Mouse (Mus musculus): Measurements from ENCODE around the gene Slc48a1. TPM values are rescaled to one million over a fixed set of nuclear protein-coding genes. Genes with fewer than 3 reads are reported as not detected.

Slc48a1 gene
- polyA plus RNA-seq, 1 experiment from 2014 or later: 24.3 TPM

GRCm38 (mm10) chr15:97801811-97802210, 23.5 kb downstream of the Slc48a1 start:
- H3K27me3 ChIP-seq (replicated peaks; ENCODE audit: control insufficient read depth, insufficient read depth, low read length): no peaks in the 10 kb centered on the region
- ATAC-seq: no peak

DNA sequence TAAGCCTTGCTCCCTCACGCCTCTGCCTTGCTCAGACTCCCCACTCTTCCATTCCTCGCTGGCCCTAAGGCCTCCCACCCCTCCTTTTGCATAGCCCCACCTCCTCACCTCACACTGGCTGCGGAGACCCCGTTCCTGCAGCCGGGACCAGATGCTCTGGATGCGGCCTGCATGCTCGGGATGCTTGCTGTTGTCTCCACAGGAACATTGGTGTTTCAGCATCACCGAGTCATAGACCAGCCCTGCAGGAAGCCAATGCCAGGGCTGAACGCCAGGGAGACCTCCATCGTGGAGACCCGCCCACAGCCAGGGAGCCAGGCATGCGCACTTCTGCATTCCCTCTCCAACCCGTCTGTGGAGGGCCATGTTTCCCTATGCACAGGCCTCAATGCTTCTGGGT, 24.3 kb downstream of the Slc48a1 start:
- H3K27ac ChIP-seq (ENCODE audit: low read depth, low read length): no peak overlapping the region
- no peak overlapping the region for H3K4me2 ChIP-seq (replicated peaks; ENCODE audit: low read depth)
- no peaks in the 10 kb centered on the region for H3K27me3 ChIP-seq (replicated peaks; ENCODE audit: control insufficient read depth, insufficient read depth, low read length)
- TF ChIP-seq CTCF (IDR thresholded peaks at IDR 0.05; ENCODE audit: low read depth): no peak
- no peak overlapping the region for H3K9ac ChIP-seq (ENCODE audit: low read depth, low read length)
- H3K4me3 ChIP-seq (ENCODE audit: low read depth, low read length): no peak overlapping the region
- H3K36me3 ChIP-seq (ENCODE audit: control insufficient read depth, insufficient read depth): peaks cover 47% of the 10 kb centered on the region; the same call in 1 of the 2 replicates
- ATAC-seq: no peak
- H3K9me3 ChIP-seq (ENCODE audit: control insufficient read depth): no peaks in the 10 kb centered on the region
- 48% methylated on average over 13 of the region's 13 CpGs for WGBS
- no peaks in the 10 kb centered on the region for H3K4me1 ChIP-seq (replicated peaks; ENCODE audit: control insufficient read depth, insufficient read depth, low read length)

More at GRCm38 (mm10) chr15:97801811-97802210, 23.5 kb downstream of the Slc48a1 start:
- Histone ChIP-seq H3K4me3 (ENCODE audit: low read depth, low read length) (no peak overlapping the region), H3K36me3 (ENCODE audit: control insufficient read depth, insufficient read depth) (peaks cover 40% of the 10 kb centered on the region; the same call in 1 of the 2 replicates), H3K4me1 (replicated peaks; ENCODE audit: control insufficient read depth, insufficient read depth, low read length) (no peaks in the 10 kb centered on the region), H3K4me2 (replicated peaks; ENCODE audit: low read depth) (no peak overlapping the region), H3K27ac (ENCODE audit: low read depth, low read length) (no peak overlapping the region), H3K9me3 (ENCODE audit: control insufficient read depth) (no peaks in the 10 kb centered on the region), H3K9ac (ENCODE audit: low read depth, low read length) (no peak overlapping the region)
- 80% methylated on average over 7 of the region's 7 CpGs for WGBS
- TF ChIP-seq CTCF (IDR thresholded peaks at IDR 0.05; ENCODE audit: low read depth): no peak

GRCm38 (mm10) chr15:97807867-97808266, 29.5 kb downstream of the Slc48a1 start:
- ATAC-seq: no peak
- Histone ChIP-seq H3K27ac (ENCODE audit: low read depth, low read length) (no peak overlapping the region), H3K27me3 (replicated peaks; ENCODE audit: control insufficient read depth, insufficient read depth, low read length) (no peaks in the 10 kb centered on the region), H3K9me3 (ENCODE audit: control insufficient read depth) (no peaks in the 10 kb centered on the region), H3K4me3 (ENCODE audit: low read depth, low read length) (no peak overlapping the region), H3K36me3 (ENCODE audit: control insufficient read depth, insufficient read depth) (peaks cover 34% of the 10 kb centered on the region; the same call in 1 of the 2 replicates), H3K9ac (ENCODE audit: low read depth, low read length) (no peak overlapping the region), H3K4me2 (replicated peaks; ENCODE audit: low read depth) (no peak overlapping the region), H3K4me1 (replicated peaks; ENCODE audit: control insufficient read depth, insufficient read depth, low read length) (no peaks in the 10 kb centered on the region; the same call in 1 of the 2 replicates)
- no peak for TF ChIP-seq CTCF (IDR thresholded peaks at IDR 0.05; ENCODE audit: low read depth)
- 84% methylated on average over 12 of the region's 12 CpGs for WGBS

DNA sequence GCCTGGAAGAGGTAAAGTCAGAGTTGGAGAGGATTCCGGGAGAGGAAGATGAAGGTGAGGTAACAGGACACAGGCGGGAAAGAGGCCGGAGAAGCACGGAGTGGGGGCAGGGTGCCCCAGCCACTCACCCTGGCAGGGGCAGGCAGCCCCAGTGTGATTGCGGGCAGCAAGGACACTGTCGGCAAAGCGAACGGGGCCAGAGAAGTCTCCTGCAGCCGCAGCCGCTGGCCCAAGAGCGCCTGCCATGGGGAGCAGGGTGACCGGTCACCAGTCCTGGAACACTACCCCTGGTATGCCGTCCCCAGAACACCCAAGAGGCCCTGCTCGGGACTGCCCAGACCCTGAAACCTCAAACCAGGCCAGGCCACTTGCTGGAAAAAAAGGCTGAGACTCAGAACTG, 30.2 kb downstream of the Slc48a1 start:
- Histone ChIP-seq H3K27ac (ENCODE audit: low read depth, low read length) (no peak overlapping the region), H3K4me1 (replicated peaks; ENCODE audit: control insufficient read depth, insufficient read depth, low read length) (no peaks in the 10 kb centered on the region; the same call in 1 of the 2 replicates), H3K9ac (ENCODE audit: low read depth, low read length) (no peak overlapping the region), H3K9me3 (ENCODE audit: control insufficient read depth) (no peaks in the 10 kb centered on the region), H3K4me2 (replicated peaks; ENCODE audit: low read depth) (no peak overlapping the region), H3K27me3 (replicated peaks; ENCODE audit: control insufficient read depth, insufficient read depth, low read length) (no peaks in the 10 kb centered on the region), H3K4me3 (ENCODE audit: low read depth, low read length) (no peak overlapping the region), H3K36me3 (ENCODE audit: control insufficient read depth, insufficient read depth) (peaks cover 34% of the 10 kb centered on the region; the same call in 1 of the 2 replicates)
- 95% methylated on average over 14 of the region's 14 CpGs for WGBS
- no peak for TF ChIP-seq CTCF (IDR thresholded peaks at IDR 0.05; ENCODE audit: low read depth)
- ATAC-seq: no peak

GRCm38 (mm10) chr15:97809206-97809605, 30.9 kb downstream of the Slc48a1 start:
- Histone ChIP-seq H3K27ac (ENCODE audit: low read depth, low read length) (no peak overlapping the region), H3K9me3 (ENCODE audit: control insufficient read depth) (no peaks in the 10 kb centered on the region), H3K9ac (ENCODE audit: low read depth, low read length) (no peak overlapping the region), H3K36me3 (ENCODE audit: control insufficient read depth, insufficient read depth) (peaks cover 34% of the 10 kb centered on the region; the same call in 1 of the 2 replicates), H3K4me2 (replicated peaks; ENCODE audit: low read depth) (no peak overlapping the region), H3K27me3 (replicated peaks; ENCODE audit: control insufficient read depth, insufficient read depth, low read length) (no peaks in the 10 kb centered on the region), H3K4me3 (ENCODE audit: low read depth, low read length) (no peak overlapping the region), H3K4me1 (replicated peaks; ENCODE audit: control insufficient read depth, insufficient read depth, low read length) (peaks cover 4% of the 10 kb centered on the region; the same call in 1 of the 2 replicates)
- no peak for ATAC-seq
- TF ChIP-seq CTCF (IDR thresholded peaks at IDR 0.05; ENCODE audit: low read depth): no peak
- 82% methylated on average over 14 of the region's 14 CpGs for WGBS

- H3K9ac ChIP-seq (ENCODE audit: low read depth, low read length): no peak overlapping the region
- no peak overlapping the region for H3K4me3 ChIP-seq (ENCODE audit: low read depth, low read length)
- WGBS: 87% methylated on average over 5 of the region's 5 CpGs
- peak; percentile 76 for TF ChIP-seq CTCF (IDR thresholded peaks at IDR 0.05; ENCODE audit: low read depth)
- ATAC-seq: no peak
- no peaks in the 10 kb centered on the region for H3K27me3 ChIP-seq (replicated peaks; ENCODE audit: control insufficient read depth, insufficient read depth, low read length)
- peaks cover 34% of the 10 kb centered on the region; the same call in 1 of the 2 replicates for H3K36me3 ChIP-seq (ENCODE audit: control insufficient read depth, insufficient read depth)
- H3K27ac ChIP-seq (ENCODE audit: low read depth, low read length): no peak overlapping the region
- peaks cover 4% of the 10 kb centered on the region; the same call in 1 of the 2 replicates for H3K4me1 ChIP-seq (replicated peaks; ENCODE audit: control insufficient read depth, insufficient read depth, low read length)
- H3K9me3 ChIP-seq (ENCODE audit: control insufficient read depth): no peaks in the 10 kb centered on the region
- H3K4me2 ChIP-seq (replicated peaks; ENCODE audit: low read depth): no peak overlapping the region
These were observed 31.6 kb downstream of the Slc48a1 start for GRCm38 (mm10) chr15:97809942-97810341.

All from intestine, postnatal 0 days (tissue).